Mouse (Mus musculus) left cerebral cortex, postnatal 10 days (tissue): ENCODE data around the gene Elmo2. TPM values are rescaled to one million over a fixed set of nuclear protein-coding genes. Genes with fewer than 3 reads are reported as not detected.
A peak's percentile ranks its signal among the peaks of the same experiment; 100 is the strongest.

Experiments used
- DNase-seq, 2 experiments: peaks; one replicate each; pipeline ENCODE4 v3.0.0; 2021 to 2022; ENCODE audit warnings: low spot score in 2 of 2, mixed read lengths in 1 of 2; ENCODE audit errors: extremely low spot score in 1 of 2
- intact Hi-C: fragments of 180-260 bp; cut with DNase I; formaldehyde crosslinking; loops from one replicate; pipeline ENCODE4 v1.15.1; 2025
- total RNA-seq, 2 experiments: library from RNA; stranded (reverse); gene quantifications; 2 replicates each; pipeline ENCODE4 v1.2.3; 2021

The Elmo2 gene
- total RNA-seq, 2 experiments from 2014 or later, result 102 to 104 TPM

DNA sequence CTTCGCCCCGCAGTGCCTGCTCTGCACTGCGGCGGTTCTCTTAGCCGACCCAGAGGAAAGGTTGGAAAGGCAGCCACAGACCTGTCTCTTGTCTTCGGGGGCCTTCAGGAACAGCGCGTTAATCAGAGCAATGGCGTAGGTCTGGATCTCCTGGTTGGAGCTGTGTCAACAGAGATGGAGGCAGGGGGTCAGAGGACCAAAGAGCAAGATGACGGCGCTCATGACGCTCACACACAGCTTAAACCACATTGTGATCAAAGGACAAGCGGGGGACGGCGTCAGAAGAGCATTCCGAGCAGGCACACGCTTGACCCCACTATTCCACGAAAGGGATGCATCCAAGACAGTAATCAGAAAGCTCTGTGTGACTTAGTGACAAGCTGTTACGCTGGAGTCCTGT, 21.5 kb downstream of the Elmo2 start:
- DNase-seq, result no peak
- intact Hi-C loops, result no loop called here

- intact Hi-C loops, result no loop called here
- no peak for DNase-seq
These were observed 22.8 kb downstream of the Elmo2 start for GRCm38 (mm10) chr2:165303354-165304012.

GRCm38 (mm10) chr2:165301409-165301808, 24.9 kb downstream of the Elmo2 start:
- no peak for DNase-seq
- intact Hi-C loops, result no loop called here

GRCm38 (mm10) chr2:165300885-165301284, 25.4 kb downstream of the Elmo2 start:
- intact Hi-C loops, result no loop called here
- no peak for DNase-seq

DNA sequence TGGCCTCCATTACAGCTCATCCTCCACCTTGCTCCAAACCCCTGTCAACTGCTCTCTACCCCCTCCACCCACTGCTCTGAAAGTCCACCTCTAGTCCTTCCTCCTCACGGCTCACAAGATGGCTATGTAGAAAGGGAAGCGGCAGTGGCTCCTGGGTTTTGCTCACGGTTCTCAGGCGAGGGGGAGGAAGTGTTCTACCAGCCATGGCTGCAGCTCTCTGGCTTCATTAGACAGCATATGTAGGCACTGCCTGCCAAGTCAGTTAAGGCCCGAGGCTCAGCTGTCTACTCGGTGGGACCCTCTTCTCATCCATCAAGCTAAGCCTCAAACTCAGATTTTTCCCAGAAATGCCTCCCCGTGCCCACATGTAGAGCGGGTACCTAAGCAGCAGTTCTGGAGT, 25.9 kb downstream of the Elmo2 start:
- no peak for DNase-seq
- intact Hi-C loops, result no loop called here

GRCm38 (mm10) chr2:165297429-165297828, 28.9 kb downstream of the Elmo2 start:
- no peak for DNase-seq
- intact Hi-C loops, result no loop called here

GRCm38 (mm10) chr2:165296571-165296970, 29.7 kb downstream of the Elmo2 start:
- DNase-seq, result no peak
- intact Hi-C loops, result no loop called here

DNA sequence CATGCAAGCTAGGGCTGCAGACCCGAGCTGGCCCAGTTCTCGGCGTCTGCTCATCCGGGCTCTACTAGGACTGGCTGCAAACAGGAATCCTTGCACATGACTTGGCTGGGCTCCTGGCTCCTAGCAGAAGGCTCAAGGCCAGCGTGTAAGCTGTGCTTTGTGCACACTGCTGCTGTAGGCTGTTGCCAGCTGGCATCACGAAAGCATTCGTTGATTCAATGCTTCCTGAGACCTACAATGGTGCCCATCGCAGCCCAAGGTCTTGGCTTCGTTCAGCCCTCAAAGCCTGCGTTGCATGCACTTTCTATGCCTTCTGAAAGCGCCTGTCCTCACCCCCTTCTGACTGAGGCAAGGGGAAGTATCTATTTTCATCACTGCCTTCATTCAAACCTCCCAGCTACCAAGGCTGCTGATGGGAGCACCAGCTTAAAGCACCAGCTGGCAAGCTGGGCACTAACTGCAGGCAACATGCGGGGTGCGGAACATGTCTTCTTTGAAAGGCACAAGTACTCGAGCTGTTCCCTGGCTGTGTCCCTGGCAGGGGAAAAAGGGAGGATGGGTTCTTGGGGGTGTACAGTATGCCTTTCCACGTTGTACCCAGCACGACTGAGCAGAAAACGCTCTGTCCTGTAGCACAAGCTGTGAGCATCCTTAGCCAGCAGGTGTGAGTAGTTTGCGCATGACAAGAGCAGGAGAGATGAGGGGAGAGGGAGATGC, 37.8 kb downstream of the Elmo2 start:
- DNase-seq, result peak; percentile 90 to 94
- intact Hi-C loops, result loop anchor here (5.0 kb wide), 2 partner anchors 34 to 74 kb away; no protein-coding TSS in a partner anchor

DNA sequence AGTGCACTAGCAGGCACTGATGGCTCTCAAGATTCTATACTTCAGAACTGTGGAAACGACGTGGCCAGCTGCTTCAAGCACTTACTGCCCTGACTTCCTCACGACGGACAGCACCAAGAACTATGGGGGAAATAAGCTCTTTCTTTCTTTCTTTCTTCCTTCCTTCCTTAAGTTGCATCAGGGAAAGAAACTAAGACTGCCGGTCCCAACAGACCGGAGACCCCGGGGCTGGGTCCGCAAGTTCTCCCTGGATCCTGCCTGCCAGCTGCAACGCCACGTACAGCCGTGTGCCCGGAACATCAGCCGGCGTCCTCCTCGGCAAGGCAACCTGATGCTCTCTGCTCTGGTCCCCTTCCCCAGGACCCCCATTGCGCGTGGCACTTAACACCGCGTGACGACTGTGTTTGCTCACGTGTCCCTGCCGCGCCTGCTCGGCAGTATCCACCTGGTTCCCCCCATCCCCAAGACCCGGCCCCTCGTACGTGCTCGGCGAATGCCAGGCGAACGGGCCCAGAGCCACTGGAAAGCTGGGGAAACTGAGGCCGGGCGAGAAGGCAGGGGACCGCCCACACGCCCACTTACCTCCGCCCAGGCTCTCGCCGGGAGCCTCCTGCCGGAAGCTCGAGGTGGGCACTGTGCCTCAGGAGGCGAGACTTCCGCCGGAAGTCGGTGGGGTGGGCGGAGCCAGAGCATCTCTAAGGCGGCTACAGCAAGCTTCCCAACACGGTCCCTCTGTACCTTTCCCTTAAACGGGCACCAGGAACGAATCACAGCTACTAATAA, 38.9 kb downstream of the Elmo2 start, which contains the start of gene Slc35c2:
Gene Slc35c2, minus strand, starts transcription at position 668 of the 783 bp plus-strand sequence.
- intact Hi-C loops, result loop anchor here (5.0 kb wide), 2 partner anchors 35 to 75 kb away; no protein-coding TSS in a partner anchor
- peak; percentile 89 to 95 for DNase-seq

DNA sequence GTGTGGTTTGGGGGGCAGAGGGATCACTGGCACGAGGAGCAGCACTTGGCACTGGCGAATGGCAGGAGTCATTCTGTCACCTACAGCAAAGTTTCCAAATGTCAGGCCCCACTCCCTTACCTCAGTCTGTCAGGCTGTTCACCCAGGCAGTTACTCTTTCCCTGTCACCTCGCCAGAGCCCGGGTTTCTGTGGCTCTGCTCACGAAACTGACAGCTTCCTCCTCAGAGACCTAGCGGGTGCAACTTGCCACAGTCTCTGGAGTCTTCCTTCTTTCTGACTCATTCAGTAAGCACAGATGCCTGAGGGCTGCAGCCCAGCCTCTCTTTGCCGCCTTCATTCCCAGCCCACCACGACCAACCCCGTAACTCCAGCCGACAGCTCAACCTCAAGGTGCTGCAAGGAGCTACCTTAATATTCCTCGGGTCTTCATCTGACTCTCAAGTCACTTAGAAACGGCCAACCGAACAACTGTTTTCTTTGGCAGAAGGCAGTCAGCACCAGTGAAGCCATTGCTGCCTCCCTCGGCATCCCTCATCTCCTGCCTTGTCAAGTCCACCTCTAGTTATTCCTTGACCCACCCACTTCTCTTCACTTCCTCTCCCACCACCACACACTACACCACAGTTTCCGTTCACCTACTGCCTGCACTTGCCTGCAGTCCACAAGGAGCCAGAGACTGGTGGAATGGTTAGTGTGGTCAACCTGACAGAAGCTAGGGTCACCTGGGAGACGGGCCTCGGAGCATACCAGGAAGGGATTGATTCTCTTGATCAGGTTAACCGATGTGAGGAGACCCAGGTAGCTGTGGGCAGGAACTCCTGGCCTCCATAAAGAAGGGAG, 39.7 kb downstream of the Elmo2 start:
- intact Hi-C loops, result loop anchor here (5.0 kb wide), 2 partner anchors 36 to 76 kb away; no protein-coding TSS in a partner anchor
- DNase-seq, result no peak

DNA sequence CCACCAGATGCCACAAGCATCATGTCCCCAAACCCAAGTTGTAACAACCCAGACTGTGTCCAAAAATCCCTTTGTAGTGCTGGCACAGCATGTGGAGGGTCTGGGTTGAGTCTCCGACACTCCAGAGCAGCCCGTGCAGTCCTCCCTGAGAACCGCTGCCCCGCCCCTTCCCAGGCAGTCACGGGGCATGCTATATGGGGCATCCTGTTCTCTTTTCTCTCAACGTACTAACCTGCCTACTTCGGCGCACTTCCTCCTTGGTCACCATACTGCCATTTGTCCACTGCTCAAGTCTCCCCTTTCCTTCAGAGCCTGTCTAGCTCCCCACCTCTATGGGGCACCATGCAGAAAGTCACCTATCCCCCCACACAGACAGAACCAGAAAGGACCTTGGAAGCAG, 40.7 kb downstream of the Elmo2 start:
- intact Hi-C loops, result loop anchor here (5.0 kb wide), 2 partner anchors 37 to 77 kb away; no protein-coding TSS in a partner anchor
- DNase-seq, result no peak

- intact Hi-C loops, result loop anchor here (5.0 kb wide), 2 partner anchors 37 to 77 kb away; no protein-coding TSS in a partner anchor
- no peak for DNase-seq
These were observed 41.2 kb downstream of the Elmo2 start for GRCm38 (mm10) chr2:165285034-165285433.

DNA sequence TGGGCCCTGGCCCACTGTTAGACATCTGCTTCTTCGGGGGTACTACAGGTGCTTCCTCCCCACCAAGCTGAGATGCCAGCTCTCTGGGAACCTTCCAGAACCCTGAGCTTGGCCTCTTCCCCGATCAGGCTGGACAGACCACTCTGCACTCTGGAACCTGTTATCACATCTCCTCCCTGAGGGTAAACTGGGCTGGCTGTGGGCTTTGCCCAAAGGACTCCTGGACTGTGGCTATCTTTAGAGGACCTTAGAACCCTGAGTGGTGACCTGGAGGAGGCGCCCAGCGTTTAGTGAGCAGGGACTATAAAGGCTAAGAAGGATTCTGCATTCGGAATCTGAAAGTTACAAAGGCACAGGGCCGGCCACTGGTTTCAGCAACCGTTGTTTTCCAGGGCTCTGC, 41.9 kb downstream of the Elmo2 start:
- intact Hi-C loops, result no loop called here
- no peak for DNase-seq

DNA sequence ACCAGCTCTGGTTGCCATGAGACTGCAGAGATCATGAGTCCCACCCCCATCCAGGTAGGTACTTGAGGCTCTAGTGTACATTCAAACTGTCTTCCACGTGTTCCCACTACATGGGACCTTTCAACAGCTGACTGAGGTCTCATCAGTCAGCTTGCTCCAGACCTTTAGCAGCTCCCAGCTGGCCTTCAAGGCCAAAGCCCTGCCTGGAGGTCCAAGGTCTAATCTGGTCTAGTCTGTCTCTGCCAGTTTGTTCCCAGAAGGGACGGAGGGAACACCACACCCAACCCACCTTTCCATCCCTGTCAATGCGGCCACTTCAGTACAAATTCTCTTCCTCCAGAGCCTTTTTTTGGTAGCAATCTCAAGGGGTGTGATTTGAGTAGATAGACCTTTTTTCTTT, 42.6 kb downstream of the Elmo2 start:
- no peak for DNase-seq
- intact Hi-C loops, result no loop called here

DNA sequence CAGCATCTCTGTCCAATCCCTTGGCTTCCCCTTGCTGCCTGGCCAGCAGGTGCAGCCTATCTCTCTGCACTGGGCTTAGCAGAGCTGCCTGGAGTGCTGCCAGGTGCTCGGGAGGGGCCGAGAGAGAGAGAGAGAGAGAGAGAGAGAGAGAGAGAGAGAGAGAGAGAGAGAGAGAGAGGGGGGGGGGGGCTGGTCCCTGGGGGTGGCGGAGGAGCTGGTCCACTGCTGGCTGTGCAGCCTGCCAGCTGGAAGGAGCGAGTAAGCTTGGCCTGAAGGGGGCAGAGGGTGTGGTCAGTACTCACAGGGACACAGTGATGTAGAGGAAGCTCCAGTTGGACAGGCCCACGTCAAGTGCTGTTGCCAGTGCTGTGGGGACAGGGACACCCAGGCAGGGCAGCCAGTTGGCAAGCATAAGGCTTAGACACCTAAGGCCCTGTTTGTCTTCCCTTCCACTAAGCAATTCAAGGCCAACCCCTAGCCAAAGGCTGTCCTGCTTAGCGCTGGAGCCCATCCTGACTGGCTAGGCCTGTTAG, 44.4 kb downstream of the Elmo2 start:
- no peak for DNase-seq
- intact Hi-C loops, result no loop called here

GRCm38 (mm10) chr2:165279351-165279750, 46.9 kb downstream of the Elmo2 start:
- intact Hi-C loops, result loop anchor here (10.0 kb wide), 1 partner anchor 315 kb away; the partner anchor contains the start of gene Slc12a5
- no peak for DNase-seq

DNA sequence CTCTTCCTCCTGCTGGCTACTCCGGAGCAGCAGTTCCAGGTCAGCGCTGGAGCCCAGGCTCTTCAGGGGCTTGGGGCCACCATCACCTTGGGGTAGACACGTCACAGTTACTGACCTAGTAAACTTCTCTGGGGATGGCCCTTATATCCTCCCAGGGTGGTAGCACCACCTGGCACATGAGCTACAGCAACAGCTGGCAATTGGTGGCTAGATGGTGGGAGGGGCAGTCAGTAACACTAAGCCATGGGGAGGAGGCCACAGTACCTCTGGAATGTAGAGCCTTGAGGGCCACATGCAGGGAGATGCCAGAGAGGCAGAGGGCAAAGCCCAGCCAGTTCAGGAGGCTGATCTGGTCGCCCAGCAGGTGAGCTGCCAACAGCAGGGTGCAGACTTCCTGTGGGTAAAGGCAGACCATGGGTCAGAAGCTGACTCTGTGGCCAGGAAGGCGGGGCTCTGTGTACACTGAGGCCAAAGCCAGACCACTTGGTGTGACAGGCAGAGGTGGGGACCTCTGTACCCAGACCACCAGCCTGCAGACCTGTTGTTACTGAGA, 49.0 kb downstream of the Elmo2 start:
- intact Hi-C loops, result loop anchor here (2.0 to 10.0 kb wide), 3 partner anchors 42 to 312 kb away; partner anchors contain the start of genes Cdh22 and Slc12a5
- no peak for DNase-seq

DNA sequence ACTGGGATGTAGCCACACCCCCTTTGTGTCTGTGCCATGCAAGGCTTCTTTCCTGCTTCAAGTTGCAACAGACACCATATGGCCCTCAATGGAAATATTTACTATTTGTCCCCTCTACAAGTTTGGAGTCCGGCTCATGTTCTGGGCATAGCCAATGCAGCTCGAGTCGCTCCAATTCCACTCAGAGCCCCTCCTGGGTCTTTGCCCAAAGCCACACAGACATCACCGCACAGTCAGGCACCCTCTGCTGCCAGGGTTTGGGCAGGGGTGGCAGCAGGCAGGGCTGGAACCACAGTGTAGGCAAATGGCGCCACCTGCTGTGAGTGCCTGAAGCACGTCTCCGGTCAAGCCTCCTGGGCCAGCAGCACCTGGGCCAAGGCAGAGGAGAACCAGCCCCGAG, 50.5 kb downstream of the Elmo2 start:
- peak; percentile 72 to 85 for DNase-seq
- intact Hi-C loops, result loop anchor here (2.0 to 10.0 kb wide), 3 partner anchors 41 to 311 kb away; partner anchors contain the start of genes Cdh22 and Slc12a5
